Mouse (Mus musculus) heart, postnatal 25 days (tissue): ENCODE results near the gene Ptprg. TPM values are rescaled to one million over a fixed set of nuclear protein-coding genes. Genes with fewer than 3 reads are reported as not detected.

Experiments
- total RNA-seq, 2 experiments: library from RNA; stranded (reverse); gene quantifications; 2 replicates each; pipeline ENCODE4 v1.2.3; 2021

Gene Ptprg
- total RNA-seq, 2 experiments from 2014 or later = 58.0 to 62.3 TPM

Other genes starting within 250 kb of the Ptprg start
- gene Gm3839, start 196.8 kb upstream of the Ptprg start, total RNA-seq = 1 to 10 TPM; 1.1 TPM